Mouse (Mus musculus): ENCODE results near the gene Pqlc2.

The Pqlc2 gene

DNA sequence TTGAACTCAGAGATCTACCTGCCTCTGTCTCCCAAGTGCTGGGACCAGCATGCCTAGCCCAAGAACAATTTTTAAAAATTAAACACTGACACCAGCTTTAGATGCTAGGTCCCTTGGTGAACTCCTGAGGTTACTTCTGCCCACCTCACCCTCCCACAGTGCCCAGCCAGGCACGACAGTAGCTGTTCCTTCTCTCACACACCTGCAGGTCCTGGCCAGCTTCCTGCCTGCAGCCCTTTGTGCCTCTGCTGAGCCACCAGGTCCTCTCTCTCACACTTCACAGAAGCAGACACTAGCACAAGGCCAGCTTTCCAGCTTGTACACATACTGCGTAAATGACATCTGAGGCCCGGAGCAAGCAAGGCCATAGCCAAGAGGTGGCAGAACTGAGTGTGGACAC lies 5.0 kb downstream of the Pqlc2 start:
- no peak for DNase-seq (ENCODE audit: low spot score)

DNA sequence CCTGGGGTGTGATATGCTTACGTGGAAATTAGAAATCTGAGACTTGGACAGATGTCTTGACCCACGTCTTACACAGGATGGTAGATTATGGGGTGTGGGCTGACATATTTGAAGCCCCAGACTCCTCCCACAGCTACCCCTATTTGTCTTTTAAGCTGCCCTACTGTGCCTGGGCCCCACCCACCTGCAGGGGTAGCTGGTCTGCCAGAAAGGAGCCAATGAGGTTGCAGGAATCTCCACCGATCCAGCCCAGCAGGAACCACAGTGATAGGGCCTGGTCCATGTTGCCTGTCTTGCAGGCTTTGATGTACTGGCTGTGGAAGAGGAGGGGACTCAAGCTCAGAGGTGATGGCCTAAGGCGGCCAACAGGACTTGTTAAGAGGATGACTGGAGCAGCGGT lies 8.3 kb downstream of the Pqlc2 start:
- DNase-seq (ENCODE audit: low spot score) = no peak

- no peak for DNase-seq (ENCODE audit: low spot score)
Measured at GRCm38 (mm10) chr4:139301780-139302179, 8.7 kb downstream of the Pqlc2 start.

GRCm38 (mm10) chr4:139298671-139299366 lies 11.7 kb downstream of the Pqlc2 start:
- no peak for DNase-seq (ENCODE audit: low spot score)

DNA sequence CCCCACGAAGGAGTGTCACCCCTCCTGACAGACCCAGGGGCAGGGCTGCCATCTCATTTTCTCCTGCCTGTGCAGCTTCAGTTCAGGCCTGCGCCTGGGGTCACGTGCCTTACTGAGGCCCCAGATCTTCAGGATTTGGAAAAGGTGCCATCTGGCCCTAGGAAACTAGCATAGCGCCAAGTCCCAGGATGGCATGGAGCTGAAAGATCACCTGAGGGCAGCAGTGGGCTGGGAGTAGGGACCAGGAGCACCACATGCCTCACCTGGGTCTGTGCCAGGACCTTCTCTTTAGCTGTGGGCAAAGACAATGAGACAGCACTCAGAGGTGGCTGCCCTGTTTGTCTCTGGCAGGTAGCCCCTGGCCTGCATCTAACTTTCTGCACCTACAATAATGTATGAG lies 12.9 kb downstream of the Pqlc2 start:
- no peak for DNase-seq (ENCODE audit: low spot score)

GRCm38 (mm10) chr4:139292038-139292437 lies 18.5 kb downstream of the Pqlc2 start:
- no peak for DNase-seq (ENCODE audit: low spot score)

DNA sequence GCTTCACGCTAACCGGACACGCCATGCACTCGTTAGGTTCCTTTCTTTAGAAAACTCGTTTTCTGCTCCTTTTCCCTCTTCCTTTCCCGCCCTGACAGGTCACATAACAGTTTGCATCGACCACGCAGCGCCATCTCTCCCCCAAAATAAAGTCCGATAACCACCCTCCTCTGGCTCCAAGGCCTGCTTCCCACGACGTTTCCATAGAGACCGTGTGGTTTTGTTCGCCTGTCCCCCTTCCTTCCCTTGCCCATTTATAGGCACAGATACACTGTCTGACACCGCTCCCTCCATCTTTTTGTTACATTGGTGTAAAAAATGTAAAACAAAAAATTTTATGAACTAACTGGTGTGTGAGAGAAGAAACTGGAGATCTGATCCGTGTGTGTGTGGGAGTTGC lies 19.4 kb downstream of the Pqlc2 start:
- DNase-seq (ENCODE audit: low spot score) = no peak

- DNase-seq (ENCODE audit: low spot score) = peak; percentile 32
Measured at GRCm38 (mm10) chr4:139289017-139289416, 21.5 kb downstream of the Pqlc2 start.

DNA sequence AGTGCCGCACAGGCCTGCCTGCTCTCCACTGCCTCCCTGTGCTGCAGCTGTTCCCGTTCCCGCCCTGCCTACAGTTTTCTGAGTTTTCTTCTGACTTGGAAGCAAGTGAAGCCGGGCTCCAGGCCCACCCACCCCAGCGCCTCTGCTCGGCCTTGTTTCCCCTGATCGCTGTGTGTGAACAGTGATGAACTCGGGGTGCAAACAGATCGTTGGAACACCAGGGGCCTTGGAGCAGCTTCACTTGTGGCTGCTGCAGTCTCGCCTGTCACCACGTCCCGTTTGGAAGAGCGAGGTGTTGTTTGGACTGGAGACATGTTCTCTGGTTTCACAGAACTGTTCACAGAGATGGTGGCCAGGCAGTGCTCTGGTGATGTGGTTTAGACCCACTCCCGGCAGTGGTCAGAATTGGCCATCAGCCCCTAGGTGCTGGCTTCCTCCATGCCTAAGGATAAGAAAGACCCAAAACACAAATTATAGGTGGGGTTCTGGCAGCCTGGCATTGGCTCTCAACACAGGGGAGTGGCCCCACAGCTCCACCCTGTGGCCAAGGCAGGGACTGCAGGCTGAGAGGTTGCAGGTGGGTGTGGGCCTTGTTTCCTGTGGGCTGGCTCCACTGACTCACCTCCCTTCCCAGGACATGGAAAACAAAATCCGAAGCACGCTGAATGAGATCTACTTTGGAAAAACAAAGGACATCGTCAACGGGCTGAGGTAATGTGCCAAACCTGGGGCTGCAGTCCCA lies 23.2 kb downstream of the Pqlc2 start:
- DNase-seq (ENCODE audit: low spot score) = peak; percentile 72

DNA sequence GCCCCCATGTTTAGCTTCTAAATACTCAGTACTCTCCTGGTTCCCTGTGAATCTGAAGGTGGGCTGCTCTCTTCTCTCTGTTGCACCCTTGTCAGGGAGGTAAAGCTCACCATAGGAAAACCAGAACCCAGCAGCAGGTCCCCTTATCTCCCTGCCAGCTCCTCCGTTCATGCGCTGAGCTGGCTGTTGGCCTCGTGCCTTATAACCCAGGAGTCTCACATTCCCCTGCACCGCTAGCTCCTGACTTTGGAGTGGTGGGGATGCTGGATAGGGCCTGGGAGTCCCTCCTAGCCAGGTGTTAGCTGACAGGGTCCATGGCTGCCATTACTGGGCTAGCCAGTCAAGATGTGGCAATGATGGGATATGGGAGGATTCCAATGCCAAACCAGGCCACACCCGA lies 24.3 kb downstream of the Pqlc2 start:
- DNase-seq (ENCODE audit: low spot score) = no peak

GRCm38 (mm10) chr4:139284877-139285276 lies 25.6 kb downstream of the Pqlc2 start:
- no peak for DNase-seq (ENCODE audit: low spot score)

DNA sequence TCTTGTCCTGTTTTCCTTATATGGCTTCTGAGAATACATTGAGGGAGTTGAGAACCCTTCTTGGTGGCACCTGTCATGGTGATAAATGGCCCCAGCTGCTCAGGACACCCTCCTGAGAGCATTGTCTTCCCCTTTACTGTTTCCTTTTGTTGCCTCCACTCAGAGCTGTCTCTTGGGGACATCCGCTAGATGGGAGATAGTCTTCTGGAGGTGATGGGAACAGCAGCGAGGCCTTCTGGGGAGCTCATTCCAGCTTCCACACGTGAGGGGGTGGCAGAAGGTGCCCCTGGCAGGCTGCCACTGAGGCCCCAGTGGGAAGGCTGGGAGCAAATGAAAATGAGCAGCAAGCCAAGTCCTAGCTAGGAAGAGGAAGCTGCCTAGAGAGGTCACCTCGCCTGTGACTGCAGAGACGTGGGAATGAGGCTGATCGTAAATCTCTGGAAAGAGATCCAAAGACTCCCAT lies 27.5 kb downstream of the Pqlc2 start:
- no peak for DNase-seq (ENCODE audit: low spot score)

DNA sequence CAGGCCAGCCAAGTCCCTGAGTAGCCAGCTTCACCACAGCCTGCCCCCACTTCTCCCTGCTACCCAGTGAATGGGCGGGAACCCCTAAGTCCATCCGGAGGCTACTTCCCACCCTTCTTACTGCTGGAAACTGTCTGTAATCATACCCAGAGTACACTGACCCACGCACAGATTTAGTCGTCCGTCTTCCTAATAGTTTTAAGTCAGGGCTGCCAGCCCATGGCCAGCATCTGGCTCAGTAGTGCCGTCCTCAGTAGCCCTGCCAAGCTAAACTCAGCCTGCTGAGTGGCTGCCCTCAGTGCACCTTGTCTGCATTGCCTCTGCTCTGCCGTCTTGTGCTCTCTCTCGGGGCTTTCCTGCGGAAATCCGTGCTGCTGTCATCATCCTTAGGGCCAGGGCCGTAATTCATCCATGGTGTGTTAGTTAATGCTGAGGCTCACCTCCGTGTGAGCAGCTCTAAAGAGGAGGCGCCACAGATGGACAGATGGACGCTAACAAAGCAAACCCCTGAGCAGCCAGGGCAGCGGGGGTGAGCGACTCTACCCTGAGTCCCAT lies 28.6 kb downstream of the Pqlc2 start:
- DNase-seq (ENCODE audit: low spot score) = no peak

- DNase-seq (ENCODE audit: low spot score) = no peak
Measured at GRCm38 (mm10) chr4:139280530-139280929, 30.0 kb downstream of the Pqlc2 start.

DNA sequence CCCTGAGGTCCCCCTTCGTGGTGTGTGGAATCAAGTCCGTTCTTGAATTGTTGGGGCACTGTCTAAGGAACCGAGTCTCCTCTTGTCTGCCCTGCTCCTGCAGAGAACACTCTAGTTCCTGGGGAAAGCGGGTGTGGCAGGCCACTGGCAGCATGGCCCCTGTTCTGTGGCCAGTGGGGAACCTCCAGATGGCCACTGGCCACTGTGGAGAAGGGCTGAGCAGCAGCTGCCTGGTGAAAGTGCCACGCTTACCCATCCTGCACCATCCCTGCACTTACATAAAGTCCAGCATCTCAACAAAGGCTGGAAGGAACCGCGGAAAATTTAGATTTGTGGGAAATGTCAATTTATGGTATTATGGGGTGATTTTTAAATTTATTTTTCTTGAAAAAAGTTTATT lies 34.1 kb downstream of the Pqlc2 start:
- DNase-seq (ENCODE audit: low spot score) = no peak

- no peak for DNase-seq (ENCODE audit: low spot score)
Measured at GRCm38 (mm10) chr4:139274573-139274972, 35.9 kb downstream of the Pqlc2 start.

DNA sequence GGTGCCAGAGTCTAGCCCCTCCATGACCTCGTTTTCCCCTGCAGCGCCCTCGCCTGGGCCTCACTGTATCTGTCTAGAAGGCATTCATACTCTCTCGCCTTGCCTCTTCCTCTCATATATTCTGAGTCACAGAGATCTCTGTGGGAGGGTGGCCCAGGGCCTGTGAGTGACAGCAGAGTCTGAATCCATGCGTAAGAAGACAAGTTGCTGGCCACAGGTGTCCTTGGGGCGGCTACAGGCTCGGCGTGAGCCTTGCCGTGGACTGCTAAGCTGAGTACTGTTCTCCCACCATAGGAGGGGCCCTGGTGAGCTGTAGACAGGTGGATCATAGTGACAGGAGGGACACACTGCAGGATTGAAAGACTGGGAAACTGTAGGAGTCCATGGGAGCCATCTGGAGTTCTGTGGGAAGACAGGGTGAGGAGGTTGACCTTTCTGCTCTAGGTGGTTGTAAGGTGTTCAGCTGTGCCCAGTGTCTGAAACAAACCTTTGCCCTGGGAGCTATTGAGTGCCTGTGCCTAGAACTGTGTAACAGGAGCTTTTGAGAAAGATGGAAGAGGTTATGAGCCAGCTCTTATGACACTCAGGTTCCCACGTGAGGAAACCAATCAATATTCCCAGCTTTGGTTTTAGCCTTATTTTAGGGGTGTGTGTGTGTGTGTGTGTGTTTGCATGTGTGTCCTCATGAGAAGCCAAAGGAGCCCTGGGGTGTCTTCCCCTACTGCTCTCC lies 37.4 kb downstream of the Pqlc2 start:
- DNase-seq (ENCODE audit: low spot score) = no peak

DNA sequence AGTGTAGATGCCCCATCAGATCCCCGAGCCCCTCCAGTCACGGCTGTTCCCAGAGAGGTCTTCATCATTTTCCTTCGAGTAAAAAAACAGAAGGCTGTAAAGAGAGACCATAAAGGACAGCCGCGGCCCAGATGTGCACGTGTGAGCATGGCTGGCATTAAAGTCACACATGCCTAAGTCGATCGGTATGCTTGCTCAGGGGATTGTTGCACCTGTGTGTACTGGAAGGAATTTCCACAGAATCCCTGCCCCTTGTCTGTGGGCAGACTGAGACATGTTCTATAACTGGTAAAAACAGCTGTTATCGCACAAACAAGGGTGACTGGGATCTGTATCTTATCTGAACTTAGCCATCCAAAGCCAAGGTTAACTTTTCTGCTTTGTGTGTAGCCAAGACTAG lies 38.9 kb downstream of the Pqlc2 start:
- no peak for DNase-seq (ENCODE audit: low spot score)

GRCm38 (mm10) chr4:139270168-139270567 lies 40.3 kb downstream of the Pqlc2 start:
- DNase-seq (ENCODE audit: low spot score) = no peak

DNA sequence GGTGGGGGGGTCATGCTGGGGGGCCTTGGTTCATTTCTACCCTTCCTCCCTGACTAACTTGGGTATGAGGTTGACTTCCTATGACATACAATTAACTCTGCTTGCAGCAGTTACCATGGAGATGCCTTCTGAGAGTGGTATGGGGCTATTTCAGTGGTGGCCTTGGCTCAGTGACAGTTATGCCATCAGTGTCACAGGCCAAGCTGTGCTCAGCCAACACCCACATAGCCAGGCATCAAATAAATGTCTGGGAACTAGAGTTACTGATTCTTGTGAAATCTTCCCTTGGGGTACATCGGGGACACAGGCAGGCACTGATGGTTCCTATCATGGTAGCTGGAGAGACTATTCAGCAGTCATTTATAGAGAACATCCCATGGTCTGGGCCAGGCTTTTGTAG lies 42.3 kb downstream of the Pqlc2 start:
- DNase-seq (ENCODE audit: low spot score) = no peak

DNA sequence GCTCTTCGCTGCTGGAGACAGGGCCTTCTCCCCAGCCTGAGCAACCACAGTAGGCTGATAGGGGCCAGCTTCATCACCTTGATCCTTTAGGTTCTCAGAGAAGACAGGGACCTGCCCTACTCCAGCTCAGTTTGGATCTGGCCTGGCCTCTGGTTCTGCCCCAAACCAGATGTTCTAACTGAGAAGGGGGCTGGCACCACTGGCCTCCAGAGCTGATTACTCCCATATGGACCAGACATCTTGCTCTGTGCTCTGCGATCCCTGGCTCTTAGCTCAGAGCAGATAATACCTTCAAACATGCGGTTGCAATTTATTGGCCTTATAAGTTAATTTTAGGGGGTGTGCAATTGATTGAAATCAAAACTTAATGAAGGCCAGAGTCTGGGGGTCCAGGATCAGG lies 43.2 kb downstream of the Pqlc2 start:
- no peak for DNase-seq (ENCODE audit: low spot score)

DNA sequence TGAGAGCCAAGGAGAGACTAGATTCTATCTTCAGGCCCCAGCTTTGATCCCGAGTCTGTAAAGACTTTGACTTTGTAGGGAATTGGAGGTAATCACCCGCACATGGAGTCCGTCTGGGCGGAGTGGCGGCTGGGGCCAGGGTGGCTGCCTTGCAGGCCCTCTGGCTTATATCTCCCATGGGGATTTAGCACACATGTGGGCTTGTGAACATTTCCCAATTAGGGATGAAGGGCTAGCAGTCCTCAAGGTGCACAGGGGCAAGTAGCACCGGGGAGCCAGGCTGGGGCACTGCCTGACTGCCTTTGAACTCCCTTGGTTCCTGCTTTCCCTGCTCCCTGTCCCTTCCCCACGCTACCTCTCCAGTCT lies 44.0 kb downstream of the Pqlc2 start:
- no peak for DNase-seq (ENCODE audit: low spot score)

Measured in T-cell, adult 2 months (primary cell).